Mouse (Mus musculus) fat pad, adult 2 months (tissue): ENCODE data around the gene Wdr44.
"Not testable (repeated sequence)": the region's sequence is repeated elsewhere in the genome, so short reads cannot be mapped to it uniquely, and the experiment has no call there.

Experiments
- DNase-seq: peaks from one replicate; pipeline ENCODE4 v3.0.0-alpha.2; 2011; ENCODE audit warnings: low read depth, low spot score; ENCODE audit errors: extremely low read depth

The Wdr44 gene

GRCm38 (mm10) chrX:23823398-23824023, 130.7 kb downstream of the Wdr44 start:
- no peak for DNase-seq

GRCm38 (mm10) chrX:23833784-23834183, 140.9 kb downstream of the Wdr44 start:
- not testable (repeated sequence) for DNase-seq

GRCm38 (mm10) chrX:23840921-23841320, 148.1 kb downstream of the Wdr44 start:
- DNase-seq, result no peak
